ENCODE assay signal across 13 mouse cellular contexts in the genomic region with DNA sequence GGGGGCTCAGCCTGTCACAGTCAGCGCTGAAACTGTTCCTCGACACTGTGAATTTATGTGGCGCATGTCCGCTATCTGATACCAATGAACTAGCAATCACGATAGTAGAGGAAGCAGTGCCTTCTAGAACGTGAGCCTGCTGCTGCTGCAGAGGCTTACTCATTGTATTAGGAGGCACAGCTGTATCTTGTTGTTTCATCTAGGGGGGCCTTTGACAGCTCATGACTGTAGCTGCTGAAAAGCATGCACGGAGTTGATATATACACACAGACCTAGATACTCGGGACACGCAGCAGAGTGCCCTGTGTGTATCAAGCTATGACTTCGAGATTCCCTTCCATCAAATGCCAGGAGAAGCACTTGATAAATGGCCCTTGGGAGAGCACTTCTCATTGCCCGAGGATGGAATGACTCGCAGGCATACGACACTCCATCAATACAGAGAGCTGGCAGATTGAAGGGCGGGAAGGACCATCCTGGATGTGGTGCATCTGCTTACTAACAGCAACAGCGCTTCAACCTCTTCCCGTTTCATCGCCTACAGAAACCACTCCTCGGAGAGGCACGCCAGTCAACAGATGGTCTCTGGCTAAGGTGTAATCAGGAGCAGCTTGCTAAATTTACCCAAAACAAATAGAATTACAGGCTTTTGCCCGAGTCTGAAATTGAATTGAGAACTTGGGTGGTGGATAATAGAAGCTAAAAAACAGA.
A peak's percentile ranks its signal among the peaks of the same experiment; 100 is the strongest.
DNase-seq lines count a peak whose midpoint lies in the region; ATAC-seq and TF ChIP-seq lines count a peak whose summit lies in the region.
"Had no signal": no experiment of that assay in that cellular context is flagged by ENCODE, and none has a peak within 500 bp of the region (broad histone marks: within the 10 kb centered on the region; RNA-seq: fewer than 3 reads in every experiment).

No protein-coding gene starts in this region.

- no peak overlapping the region for H3K9ac ChIP-seq in forebrain, embryonic 15.5 days (replicated peaks)
- H3K9ac ChIP-seq in forebrain, postnatal 0 days: no peak overlapping the region
- H3K9ac ChIP-seq in hindbrain, embryonic 15.5 days: no peak overlapping the region

- ATAC-seq in forebrain, embryonic 15.5 days (replicated peaks): peak; percentile 36
- no peak for ATAC-seq in forebrain, postnatal 0 days
- peak; percentile 61; the same call in 1 of the 2 replicates for ATAC-seq in hindbrain, embryonic 15.5 days (ENCODE audit: low FRiP score, low read depth)

- no peak overlapping the region for H3K4me3 ChIP-seq in forebrain, embryonic 15.5 days
- no peak overlapping the region for H3K4me3 ChIP-seq in forebrain, postnatal 0 days (ENCODE audit: low read depth, low read length)
- no peak overlapping the region for H3K4me3 ChIP-seq in hindbrain, embryonic 15.5 days
- H3K4me3 ChIP-seq: megakaryocyte, embryonic 14.5 days had no signal

- no peak for TF ChIP-seq CTCF in forebrain, postnatal 0 days (IDR thresholded peaks at IDR 0.05; ENCODE audit: low read depth)

- H3K27me3 ChIP-seq in forebrain, embryonic 15.5 days: no peaks in the 10 kb centered on the region
- H3K27me3 ChIP-seq in forebrain, postnatal 0 days (ENCODE audit: insufficient read depth, low read length): no peaks in the 10 kb centered on the region
- no peaks in the 10 kb centered on the region for H3K27me3 ChIP-seq in hindbrain, embryonic 15.5 days
- H3K27me3 ChIP-seq: megakaryocyte, embryonic 14.5 days had no signal

- H3K4me1 ChIP-seq in forebrain, embryonic 15.5 days: peaks cover 6% of the 10 kb centered on the region; the same call in 1 of the 2 replicates
- no peaks in the 10 kb centered on the region for H3K4me1 ChIP-seq in forebrain, postnatal 0 days (ENCODE audit: insufficient read depth)
- peaks cover 16% of the 10 kb centered on the region; the same call in 1 of the 2 replicates for H3K4me1 ChIP-seq in hindbrain, embryonic 15.5 days (replicated peaks)
- H3K4me1 ChIP-seq: megakaryocyte, embryonic 14.5 days had no signal

- no peak overlapping the region for H3K27ac ChIP-seq in forebrain, embryonic 15.5 days (replicated peaks)
- no peak overlapping the region for H3K27ac ChIP-seq in forebrain, postnatal 0 days (ENCODE audit: low read depth, low read length)
- H3K27ac ChIP-seq in hindbrain, embryonic 15.5 days (replicated peaks): no peak overlapping the region

- intact Hi-C loops in left cerebral cortex, postnatal 10 days (cut with DNase I): no loop called here

- DNase-seq in forebrain, postnatal 0 days: no peak
- DNase-seq in left cerebral cortex, adult 11 months (ENCODE audit: low spot score): peak; percentile 16
- no peak for DNase-seq in left cerebral cortex, postnatal 10 days (ENCODE audit: extremely low spot score in 1 of 2, low spot score in 2 of 2)
- DNase-seq in right cerebral cortex, postnatal 10 days (ENCODE audit: low spot score in 2 of 2): peak; percentile 30 to 41
- DNase-seq in retina, postnatal 1 day: no peak
- DNase-seq in cerebellum, adult 9-10 months: no peak
- DNase-seq: adrenal gland, postnatal 14 days; heart, adult 18-20 months; kidney, adult 18-20 months; liver had no signal

- WGBS in forebrain, embryonic 15.5 days: 72% methylated on average over 20 of the region's 20 CpGs
- 74% methylated on average over 20 of the region's 20 CpGs for WGBS in forebrain, postnatal 0 days
- 62% methylated on average over 20 of the region's 20 CpGs for WGBS in hindbrain, embryonic 15.5 days

- no peaks in the 10 kb centered on the region for H3K9me3 ChIP-seq in forebrain, embryonic 15.5 days
- H3K9me3 ChIP-seq in forebrain, postnatal 0 days (ENCODE audit: low read length): no peaks in the 10 kb centered on the region
- H3K9me3 ChIP-seq in hindbrain, embryonic 15.5 days: no peaks in the 10 kb centered on the region

- H3K36me3 ChIP-seq in forebrain, embryonic 15.5 days: no peaks in the 10 kb centered on the region
- H3K36me3 ChIP-seq in forebrain, postnatal 0 days (ENCODE audit: insufficient read depth): no peaks in the 10 kb centered on the region
- H3K36me3 ChIP-seq in hindbrain, embryonic 15.5 days: no peaks in the 10 kb centered on the region

- H3K4me2 ChIP-seq in forebrain, embryonic 15.5 days (replicated peaks): no peak overlapping the region
- no peak overlapping the region for H3K4me2 ChIP-seq in forebrain, postnatal 0 days (ENCODE audit: low read depth)
- peak overlapping the region; percentile 12 for H3K4me2 ChIP-seq in hindbrain, embryonic 15.5 days

Comparison
In these comparisons a context has a peak if more than half of its experiments do, and no peak if none do; other contexts are left out.
1. DNase-seq: peak in left cerebral cortex, adult 11 months (single experiment) and right cerebral cortex, postnatal 10 days (2 of 2); none in forebrain, postnatal 0 days (single experiment), left cerebral cortex, postnatal 10 days (0 of 2), retina, postnatal 1 day (single experiment) and cerebellum, adult 9-10 months (single experiment).